Mouse (Mus musculus) adrenal gland, postnatal 25 days (tissue): ENCODE data around the gene Spata25. TPM values are rescaled to one million over a fixed set of nuclear protein-coding genes. Genes with fewer than 3 reads are reported as not detected.
A peak's percentile ranks its signal among the peaks of the same experiment; 100 is the strongest.
"Not testable (repeated sequence)": the region's sequence is repeated elsewhere in the genome, so short reads cannot be mapped to it uniquely, and the experiment has no call there.

ENCODE experiments used
- DNase-seq: peaks from one replicate; pipeline ENCODE4 v3.0.0; 2021; ENCODE audit warnings: mixed read lengths
- total RNA-seq: library from RNA; stranded (reverse); gene quantifications from 2 replicates; pipeline ENCODE4 v1.2.3, GENCODE M21; 2021

The Spata25 gene
- total RNA-seq, 1 experiment from 2014 or later = not detected

DNA sequence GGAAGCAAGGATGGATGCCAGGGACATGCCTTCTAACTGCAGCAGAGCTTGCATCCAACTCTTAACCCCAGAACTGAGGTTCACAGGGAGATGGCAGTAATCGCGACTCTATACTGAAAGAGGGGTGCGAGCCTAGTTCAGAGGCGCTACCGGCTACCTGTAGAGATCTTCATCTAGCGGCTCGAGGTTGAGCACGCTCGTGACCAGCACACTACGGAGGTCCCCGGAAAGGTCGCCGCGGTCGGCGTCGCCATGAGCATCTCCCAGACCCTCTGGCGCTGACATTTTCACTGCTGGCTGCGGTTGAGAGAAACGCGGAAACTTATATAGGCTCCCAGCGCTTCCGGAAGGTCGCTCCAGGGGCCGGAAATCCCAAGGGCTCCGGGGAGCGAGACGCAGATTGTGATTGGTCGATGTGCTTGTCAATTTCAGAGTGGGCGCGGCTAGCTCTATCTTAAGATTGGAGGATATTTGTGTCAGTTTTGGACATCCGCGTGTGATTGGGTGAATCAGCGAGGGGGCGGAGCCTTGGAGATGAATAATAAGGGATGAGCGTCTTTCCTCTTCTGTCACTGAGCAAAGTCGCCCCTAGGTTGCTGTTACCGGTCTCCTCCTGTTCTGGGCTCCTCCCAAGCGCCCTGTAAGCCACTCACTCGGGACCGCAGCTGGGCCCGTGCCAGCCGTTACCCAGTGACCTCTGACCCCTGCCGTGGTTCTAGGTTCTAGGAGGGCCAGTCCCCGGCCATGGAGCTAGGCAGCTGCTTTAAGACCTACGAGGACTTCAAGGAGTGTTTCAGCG is 23.6 kb downstream of the Spata25 start, which contains the start of the genes Acot8 and Zswim3:
TSS of gene Acot8 (minus strand) at position 350 of the 799 bp plus-strand sequence.
TSS of gene Zswim3 (plus strand) at position 566 of the 799 bp plus-strand sequence.
- peak; percentile 92 for DNase-seq

DNA sequence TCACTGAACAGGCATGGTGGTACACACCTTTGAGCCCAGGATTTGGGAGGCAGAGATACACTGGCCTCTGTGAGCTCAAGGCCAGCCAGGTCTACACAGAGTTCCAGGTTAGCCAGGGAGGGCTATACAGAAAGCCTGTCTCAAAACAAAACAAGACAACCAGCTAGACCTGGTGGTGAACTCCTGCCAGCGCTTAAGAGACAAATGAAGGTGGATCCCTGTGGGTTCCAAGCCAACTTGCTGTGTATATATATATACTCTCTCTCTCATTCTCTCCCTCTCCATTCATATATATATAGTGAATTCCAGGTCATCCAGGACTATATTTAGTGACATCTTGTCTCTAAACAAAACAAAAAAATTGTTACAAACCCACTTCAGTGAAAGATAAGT is 24.4 kb downstream of the Spata25 start:
- DNase-seq = no peak

DNA sequence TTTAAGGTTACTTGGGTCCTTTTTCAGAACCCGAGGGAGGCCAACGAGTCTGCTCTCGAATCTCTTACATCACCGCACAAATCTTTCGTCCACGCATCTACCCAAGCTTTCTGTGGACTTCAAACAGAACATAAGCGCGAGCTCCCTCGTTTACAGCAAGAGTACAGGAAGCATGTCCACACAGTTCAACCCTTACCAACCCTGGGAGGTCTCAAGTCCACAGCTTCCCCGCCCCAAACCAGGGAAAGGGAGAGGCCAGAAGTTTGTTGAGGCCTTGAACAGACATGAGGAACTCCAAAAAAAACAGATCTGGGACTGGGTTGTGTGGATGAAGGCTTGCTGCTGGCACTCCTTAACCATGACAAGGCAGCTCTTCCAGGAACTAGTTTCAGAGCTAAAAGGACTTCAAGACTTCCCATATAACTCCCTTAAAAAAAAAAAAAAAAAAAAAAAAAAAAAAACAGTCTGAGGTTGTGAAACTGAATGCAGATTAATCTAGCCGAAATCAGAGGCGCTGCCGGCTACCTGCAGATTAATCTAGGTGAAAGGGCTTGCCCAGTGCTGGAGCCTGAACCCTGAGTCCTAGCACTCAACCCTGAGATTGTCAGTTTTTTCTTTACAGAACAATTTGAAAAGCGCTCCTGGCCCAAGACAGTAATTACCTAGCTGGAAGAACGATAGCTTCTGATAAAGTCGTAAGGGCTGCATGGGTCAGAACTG is 25.0 kb downstream of the Spata25 start:
- no peak for DNase-seq

DNA sequence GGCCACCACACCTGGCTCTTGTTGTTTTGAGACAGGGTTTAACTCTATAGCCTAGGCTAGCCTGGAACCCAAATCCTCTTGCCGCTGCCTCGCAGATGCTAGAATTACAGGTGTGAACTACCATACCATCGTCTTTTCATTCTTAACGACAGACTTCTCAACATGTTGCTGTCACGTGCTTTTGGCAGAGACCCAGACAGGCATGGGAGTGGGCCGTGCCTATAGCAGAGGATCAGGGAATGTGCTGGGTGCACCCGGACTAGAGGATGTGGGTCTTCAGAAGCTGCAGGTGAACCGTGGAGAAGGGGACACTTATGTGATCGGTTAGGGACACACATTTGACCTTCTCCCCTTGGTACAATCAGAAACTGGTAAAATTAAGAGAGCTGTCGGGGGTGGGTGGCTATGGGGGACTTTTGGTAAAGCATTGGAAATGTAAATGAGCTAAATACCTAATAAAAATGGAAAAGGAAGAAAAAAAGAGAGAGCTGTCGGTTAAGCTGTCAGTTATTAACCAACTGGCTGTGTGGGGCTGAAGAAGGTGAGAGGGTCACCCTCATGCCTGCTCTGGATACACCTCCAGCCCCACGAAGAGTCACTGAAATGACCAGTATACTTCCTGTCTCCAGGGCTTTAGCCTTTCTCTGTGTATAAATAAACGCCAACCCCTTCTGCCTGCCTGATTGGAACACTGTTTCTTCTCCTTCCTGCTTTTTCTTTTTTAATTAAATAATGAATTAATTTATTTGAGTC is 27.9 kb downstream of the Spata25 start:
- DNase-seq = no peak

DNA sequence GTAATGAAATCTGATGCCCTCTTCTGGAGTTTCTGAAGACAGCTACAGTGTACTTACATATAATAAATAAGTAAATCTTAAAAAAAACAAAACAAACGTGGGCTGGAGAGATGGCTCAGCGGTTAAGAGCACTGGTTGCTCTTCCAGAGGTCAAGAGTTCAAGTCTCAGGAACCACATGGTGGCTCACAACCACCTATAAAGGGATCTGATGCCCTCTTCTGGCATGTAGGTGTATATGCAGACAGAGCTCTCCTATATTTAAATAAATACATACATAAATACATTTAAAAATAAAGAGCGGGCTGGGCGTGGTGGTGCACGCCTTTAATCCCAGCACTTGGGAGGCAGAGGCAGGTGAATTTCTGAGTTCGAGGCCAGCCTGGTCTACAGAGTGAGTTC is 29.8 kb downstream of the Spata25 start:
- DNase-seq = not testable (repeated sequence)

DNA sequence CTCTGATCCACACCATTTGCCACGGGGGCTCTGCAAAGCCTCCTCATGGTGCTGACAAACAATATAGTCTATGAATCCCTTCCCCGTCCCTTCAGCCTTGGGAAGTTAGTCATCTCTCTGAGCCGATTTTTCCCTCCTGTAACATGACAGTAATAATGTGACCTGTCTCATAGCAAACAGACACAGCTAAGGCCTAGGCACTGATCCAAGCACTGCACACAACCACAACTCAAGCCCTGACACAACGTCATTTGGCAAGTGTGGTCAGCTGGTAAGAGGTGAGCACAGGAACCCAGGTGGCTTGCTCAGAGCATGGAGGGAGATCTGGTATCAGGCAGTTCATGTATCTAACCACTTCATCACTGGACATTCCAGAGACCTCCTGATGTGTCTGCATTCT is 32.5 kb downstream of the Spata25 start:
- DNase-seq = no peak

DNA sequence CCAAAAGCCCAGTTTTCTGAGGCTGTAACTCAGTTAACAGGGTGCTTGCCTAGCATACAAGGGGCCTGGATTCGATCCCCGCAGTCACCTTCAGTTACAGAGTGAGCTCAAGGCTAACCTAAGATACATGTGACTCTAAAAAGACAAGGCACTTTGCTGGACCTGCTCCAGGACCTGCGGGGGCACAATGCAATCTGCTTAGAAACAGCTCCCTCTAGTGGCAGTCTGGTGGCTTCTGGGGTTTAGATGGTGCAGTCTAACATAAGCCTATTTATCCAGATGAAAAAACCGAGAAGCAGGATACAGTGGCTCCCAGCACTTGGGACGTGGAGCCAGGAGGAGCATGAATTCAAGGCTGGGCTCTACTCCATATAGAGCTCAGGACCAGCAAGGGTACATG is 34.0 kb downstream of the Spata25 start:
- DNase-seq = peak; percentile 89

DNA sequence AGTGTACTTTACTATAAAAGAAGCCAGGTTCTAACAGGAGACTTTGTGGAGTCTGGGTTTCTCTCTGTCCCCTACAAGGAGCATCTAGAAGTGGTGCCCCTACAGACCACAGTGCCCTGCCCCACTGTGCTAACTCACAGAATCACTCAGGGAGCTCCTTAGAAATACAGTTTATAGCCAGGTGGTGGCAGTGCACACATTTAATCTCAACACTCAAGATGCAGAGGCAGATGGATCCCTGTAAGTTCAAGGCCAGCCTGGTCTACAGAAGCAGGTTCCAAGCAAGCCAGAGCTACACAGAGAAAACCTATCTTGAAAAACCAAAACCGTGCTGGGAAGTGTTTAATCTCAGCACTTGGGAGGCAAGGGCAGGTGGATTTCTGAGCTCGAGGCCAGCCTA is 34.6 kb downstream of the Spata25 start:
- DNase-seq = no peak

DNA sequence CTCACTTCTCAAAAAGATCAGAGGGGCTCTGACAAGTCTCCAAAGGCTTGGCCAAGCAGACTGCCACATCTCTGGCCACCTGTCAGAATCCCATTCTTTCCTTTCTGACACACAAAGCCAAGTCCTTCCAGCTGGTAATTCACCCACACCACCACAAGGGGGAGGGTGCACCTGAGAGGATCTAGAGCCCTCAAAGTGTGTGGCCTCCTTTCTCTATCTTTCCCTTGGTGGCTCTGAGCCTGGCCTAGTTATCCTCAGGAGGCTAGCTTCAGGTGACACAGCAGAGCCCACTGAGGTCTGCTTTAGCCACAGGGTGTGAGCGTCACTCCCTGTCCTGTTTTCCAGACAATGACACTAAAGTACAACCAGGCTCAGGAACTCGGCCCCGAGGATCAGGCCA is 35.1 kb downstream of the Spata25 start:
- peak; percentile 54 for DNase-seq

DNA sequence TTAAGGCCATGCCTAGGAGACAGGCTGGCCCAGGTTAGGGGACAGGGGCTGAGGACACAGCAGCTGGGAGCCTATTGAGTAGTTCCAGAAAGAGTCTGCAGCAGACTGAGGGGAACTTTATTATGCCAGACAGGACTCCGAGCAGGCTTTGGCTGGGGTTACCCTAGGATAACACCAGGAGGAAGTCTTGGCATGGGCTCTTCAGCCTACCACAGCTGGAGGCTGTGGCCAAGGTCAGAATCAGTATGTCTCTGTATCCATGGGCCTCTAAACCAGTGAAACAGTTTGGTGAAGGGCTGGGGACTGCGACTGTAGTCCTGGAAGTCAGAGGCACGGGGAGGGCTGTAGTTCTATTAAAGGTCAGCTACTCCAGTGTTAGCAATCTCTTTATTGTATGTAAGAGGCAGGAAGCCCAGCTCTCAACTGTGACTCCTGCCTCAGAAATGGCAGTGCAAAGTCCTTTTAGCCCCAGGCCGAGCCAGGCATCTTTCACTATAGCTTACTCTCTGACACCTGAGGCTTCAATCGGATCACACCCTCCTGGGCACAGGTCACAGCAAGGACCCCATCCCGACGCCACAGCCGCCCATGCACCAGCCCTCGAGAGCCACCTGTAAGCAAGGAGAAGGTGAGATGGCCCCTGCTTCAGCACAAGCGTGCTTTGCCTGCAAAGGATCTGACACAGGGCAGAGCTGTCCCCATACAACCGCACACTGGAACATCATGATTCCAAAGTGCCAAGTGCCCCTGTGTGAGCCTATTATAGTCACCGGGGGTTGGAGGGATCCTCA is 35.7 kb downstream of the Spata25 start:
- DNase-seq = no peak

DNA sequence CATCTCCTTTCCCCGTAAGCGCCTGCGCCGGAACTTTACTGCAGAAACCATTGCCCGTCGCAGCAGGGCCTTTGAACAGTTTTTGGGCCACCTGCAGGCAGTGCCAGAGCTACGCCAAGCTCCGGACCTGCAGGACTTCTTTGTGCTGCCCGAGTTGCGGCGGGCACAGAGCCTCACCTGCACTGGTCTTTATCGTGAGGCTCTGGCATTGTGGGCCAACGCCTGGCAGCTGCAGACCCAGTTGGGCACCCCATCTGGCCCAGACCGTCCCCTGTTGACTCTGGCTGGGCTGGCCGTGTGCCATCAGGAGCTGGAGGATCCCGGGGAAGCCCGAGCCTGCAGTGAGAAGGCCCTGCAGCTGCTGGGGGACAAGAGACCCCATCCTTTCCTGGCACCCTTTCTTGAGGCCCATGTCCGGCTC is 36.5 kb downstream of the Spata25 start:
- DNase-seq = no peak

DNA sequence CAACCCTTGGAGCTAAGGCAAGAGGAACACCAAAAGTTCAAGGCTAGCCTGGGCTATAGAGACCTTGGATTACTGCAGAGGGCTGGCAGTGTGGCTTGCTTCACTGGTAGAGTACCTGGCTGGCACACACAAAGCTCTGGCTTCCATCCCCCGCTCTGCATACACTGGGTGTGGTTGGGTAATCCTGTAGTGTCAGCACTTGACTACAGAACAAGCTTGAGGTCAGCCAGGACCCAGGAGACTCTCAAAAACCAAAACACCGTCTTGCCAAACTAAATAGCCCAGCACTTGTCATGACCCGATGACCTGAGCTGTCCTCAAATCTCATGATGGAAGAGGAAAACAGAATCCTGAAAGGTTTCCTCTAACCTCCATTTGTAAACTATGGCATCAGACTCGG is 37.9 kb downstream of the Spata25 start:
- DNase-seq = no peak

DNA sequence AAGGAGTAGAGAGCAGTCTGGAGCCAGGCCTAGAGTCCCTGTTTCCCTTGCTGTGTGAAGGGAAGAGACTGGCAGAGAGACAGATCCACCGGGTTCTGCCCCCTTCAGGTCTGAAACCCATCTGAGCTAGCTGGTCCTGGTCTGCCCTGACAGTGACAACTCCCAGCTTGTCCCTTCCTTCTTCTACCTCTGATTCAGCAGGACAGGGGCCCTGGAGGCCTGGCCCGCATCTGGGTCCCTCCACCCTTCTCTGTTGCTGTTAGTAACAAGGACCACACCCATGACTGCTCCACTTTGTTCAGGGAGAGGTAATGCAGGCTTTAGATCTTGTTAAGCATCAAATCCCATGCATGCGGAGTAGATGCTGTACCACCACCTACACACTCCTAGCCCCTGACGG is 39.9 kb downstream of the Spata25 start:
- DNase-seq = no peak

DNA sequence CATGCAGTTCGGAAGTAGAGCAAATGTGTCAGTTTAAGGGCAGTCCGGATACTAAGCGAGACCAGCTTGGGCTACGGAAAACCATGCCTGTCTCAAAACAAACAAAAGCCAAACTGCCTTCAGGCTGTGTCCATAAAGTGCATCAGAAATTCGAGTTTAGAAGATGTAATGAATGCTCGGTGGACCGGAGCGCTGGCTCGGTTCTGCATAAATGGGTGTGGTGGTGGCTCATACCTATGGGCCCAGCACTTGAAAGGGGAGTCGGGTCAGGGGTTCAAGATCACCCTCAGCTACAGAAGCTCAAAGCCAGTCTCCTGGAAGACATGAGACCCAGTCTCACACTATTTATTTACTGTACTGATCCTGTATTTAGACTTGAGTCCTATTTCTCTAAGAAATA is 40.6 kb downstream of the Spata25 start:
- DNase-seq = no peak

DNA sequence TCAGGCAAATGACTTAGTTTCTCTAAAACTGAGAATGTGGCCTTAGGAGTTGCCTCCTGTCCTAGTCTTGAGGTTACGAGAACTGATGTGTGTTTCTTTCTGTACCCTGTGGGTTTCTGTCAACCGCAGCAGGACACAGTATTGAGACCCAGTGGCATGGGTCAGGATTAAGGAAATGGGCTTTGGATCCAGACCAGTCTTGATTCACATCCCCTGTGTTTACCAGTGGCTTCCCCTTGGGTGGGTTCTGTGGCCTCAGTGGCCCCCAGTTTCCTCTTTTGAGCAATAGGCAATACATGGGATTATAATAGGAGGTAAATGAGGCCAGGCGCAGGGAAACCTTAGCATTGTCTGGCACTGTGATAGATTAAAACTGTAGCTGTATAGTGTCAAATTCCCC is 41.3 kb downstream of the Spata25 start:
- no peak for DNase-seq

DNA sequence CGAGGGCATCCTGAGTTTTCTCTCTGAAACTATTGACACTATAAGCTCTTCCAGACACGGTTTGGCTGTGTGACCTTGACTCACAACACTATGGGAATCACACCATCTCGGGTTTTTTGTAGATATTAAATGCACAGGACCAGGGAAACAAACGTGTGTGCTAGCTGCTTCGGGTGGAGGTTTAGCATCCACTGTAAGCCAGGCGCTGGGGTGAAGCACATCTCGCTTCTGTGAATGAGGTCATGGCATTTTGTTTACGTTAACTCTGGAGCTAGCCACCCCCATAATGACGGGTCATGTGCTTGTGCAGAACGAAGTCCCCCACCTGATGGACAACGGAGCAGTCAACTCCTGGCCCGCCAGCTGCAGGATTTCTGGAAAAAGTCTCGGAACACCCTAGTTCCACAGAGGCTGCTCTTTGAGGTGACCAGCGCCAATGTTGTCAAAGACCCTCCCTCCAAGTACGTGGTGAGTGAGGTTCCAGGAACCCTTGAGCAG is 41.9 kb downstream of the Spata25 start:
- no peak for DNase-seq

DNA sequence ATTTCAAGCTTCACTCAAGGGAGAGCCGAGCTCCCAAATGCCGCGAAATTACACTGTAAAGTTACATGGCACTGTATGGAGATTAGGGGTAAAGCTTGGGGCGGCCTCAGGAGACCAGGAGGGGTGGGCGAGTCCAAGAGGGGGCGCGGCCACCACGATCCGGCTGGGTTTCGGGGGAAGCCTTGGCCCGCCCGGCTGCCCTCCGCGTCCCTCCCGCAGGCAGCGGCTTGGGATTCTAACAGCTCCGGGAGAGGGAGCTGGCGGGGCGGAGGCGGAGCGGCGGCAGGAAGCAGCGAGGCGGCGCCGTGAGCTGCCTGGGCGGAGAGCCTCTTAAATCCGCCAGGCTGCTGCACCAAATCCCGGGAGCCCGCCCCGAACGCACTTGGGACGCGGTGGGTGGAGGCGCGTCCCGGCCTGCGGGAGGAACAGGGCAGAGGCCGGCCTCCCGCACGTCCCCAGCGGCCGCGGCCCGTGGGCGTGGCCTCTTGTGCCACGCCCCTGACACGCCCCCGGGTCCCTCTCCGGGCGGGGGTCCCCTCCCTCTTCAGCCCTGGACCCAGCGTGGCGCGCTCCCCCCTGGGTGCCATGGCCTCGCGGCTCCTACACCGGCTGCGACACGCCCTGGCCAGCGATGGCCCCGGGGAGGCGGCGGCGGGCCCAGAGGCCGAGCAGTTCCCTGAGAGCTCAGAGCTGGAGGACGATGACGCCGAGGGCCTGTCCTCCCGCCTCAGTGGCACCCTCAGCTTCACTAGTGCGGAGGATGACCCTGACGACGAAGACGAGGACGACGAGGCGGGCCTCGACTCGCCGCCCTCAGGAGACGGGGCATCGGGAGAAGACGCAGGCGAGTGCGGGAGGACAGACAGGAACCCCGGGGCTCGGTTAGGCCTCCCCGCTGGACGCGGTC is 42.6 kb downstream of the Spata25 start, which contains the start of gene Snx21:
TSS of gene Snx21 (plus strand) at position 343 of the 907 bp plus-strand sequence.
- peak; percentile 95 for DNase-seq

DNA sequence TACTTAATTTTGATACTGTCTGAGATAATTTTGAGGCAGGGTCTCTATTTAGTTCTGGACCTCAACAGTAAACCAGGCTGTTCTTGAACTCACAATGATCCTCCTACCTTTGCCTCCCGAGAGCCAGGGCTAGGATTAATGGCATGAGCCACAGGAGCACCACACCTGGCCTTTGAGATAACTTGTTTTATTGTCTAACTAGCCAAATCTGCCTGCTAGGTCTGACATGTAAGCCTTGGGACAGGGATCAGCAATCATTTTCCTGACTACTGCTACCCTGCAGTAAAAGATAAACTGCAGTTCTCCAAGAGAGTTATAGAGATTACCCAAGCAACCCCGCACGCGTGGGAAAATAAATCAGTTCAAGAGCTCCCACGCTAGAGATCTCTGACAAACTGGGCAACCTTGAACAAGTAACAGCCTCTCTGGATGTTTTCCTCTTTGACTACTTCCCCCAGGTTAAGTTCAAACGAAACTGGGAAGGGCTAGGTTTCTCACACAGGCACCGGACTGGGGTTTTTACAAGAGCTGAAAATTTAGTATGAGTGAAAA is 43.4 kb downstream of the Spata25 start:
- no peak for DNase-seq

DNA sequence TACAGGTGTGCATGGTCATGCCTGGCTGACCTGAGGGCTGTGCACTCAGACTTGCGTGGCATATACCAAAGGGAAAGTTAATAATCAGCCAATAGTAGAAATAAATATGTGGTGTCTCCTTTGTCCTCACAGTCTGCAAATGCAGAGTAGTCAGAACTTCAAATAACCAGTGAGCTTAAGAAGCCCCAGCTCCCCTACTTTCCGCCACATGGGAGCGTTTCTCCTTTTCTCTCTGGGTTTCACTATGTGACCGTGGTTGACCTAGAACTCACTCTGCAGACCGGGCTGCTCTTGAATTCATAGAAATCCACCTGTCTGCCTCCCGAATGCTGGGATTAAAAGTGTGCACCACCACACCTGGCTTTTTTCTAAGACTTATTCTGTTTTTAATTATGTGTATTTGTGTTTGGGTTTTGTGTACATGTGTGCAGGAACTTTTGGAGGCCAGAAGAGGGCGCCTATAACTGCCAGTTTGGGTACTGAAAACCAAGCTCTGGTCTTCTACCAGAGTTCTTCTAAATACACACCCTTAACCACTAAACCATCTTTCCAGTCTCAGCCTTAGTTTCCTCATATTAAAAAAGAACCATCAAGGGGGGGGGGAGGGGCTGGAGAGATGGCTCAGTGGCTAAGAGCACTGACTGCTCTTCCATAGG is 44.3 kb downstream of the Spata25 start:
- DNase-seq = no peak

DNA sequence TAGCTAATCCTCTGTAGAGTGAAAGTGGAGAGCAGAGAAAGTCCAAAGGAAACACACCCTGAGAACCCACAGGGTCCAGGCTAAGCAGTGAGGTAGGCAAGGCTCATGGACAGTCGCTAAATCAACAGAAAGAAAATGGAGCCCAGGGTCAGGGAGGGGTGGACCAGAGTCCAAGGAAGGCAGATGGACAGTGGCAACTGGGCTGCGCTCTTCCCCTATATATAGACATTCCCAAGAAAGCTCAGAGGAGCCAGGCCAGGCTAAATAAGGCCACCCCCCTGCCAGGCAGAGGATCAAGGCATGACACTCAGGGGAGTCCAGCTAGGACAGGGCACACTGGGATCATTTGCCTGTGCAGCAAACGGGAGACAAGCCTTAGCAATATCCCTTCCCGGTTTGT is 46.5 kb downstream of the Spata25 start:
- DNase-seq = no peak
